Mouse (Mus musculus) heart, adult 9 months (tissue): ENCODE data around the gene Mylpf.

Experiments
- DNase-seq, 2 experiments: peaks; one replicate each; pipeline ENCODE4 v3.0.0; 2022; ENCODE audit warnings: low spot score in 2 of 2

Mylpf gene

GRCm38 (mm10) chr7:127259186-127259905 lies 50.7 kb downstream of the Mylpf start:
- no peak for DNase-seq

- DNase-seq = peak; percentile 99
Observed at GRCm38 (mm10) chr7:127260309-127261111, 51.8 kb downstream of the Mylpf start, which contains the start of gene Dctpp1. Gene Dctpp1 (minus strand): TSS chr7:127260709.

- DNase-seq = no peak
Observed at GRCm38 (mm10) chr7:127262218-127262961, 53.7 kb downstream of the Mylpf start.

GRCm38 (mm10) chr7:127263526-127263925 lies 54.8 kb downstream of the Mylpf start:
- DNase-seq = no peak
